Mouse (Mus musculus): ENCODE measurements at regions not wholly inside any gene's neighbourhood (a gene's known extent, or its start where the extent isn't known, plus 50 kb on each side); places are given as distances from the start of the nearest gene placed in this dataset.

DNA sequence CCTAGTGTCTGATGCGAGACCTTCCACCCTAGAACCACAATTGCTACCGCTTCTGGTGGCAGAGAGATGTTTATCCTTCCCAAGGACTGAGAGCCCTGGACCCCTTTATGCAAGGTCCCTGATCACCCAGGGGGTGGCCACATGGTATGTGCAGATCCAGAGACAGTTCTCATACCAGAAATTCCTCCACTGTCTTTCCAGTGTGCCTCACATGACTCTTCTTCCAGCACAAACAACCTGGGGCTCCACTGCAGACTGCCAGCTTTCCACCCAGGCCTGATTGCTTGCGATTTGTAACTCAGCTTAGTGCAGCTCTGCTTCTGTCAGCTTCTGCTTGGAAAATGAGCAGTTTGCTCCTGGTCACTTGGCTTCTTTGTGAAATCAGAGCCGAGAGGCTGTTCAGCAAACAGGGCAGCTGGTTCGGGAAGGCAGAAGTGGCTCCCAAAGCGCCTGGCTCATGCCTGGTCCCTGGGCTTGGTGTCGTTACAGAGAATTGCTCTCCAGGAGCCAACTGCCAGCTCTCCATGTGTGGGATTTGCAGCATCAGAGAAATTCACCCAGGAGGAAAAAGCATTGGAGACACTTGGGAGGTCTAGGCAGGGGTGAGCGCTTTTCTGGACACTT is 174.9 kb upstream of the Lef1 start:
- no peak overlapping the region for H3K27ac ChIP-seq
- H3K4me2 ChIP-seq = no peak overlapping the region
- H3K27me3 ChIP-seq = 0 out of 2 replicates have a peak, but pooled peaks cover 2% of the 10 kb centered on the region
- no peaks in the 10 kb centered on the region for H3K36me3 ChIP-seq (ENCODE audit: poor library complexity, severe bottlenecking)
- ATAC-seq = no peak
- H3K9me3 ChIP-seq (replicated peaks) = no peaks in the 10 kb centered on the region
- WGBS = 70% methylated on average over 8 of the region's 8 CpGs
- no peak overlapping the region for H3K9ac ChIP-seq
- no peak overlapping the region for H3K4me3 ChIP-seq
- no peaks in the 10 kb centered on the region for H3K4me1 ChIP-seq

DNA sequence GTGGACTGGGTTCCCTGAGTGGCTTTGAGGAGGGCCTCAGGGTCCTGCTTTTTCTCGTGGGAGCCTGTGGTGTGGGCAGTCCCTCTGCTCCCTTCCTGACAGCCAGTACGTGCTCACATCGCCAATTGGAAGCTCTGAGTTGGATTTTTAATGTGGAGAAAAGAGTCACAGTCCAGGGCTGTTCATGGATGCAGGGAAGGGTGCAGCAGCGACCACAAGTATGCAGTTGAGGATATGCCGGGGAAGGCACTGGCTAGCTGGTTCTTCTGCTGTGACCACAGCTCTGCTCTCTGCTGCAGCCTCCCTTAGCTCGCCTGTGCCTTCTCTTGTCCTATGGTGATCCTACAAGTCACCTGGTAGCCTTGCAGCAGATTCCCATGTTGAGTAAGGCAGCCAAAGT is 177.5 kb upstream of the Lef1 start:
- H3K36me3 ChIP-seq (ENCODE audit: poor library complexity, severe bottlenecking) = no peaks in the 10 kb centered on the region
- H3K9me3 ChIP-seq (replicated peaks) = no peaks in the 10 kb centered on the region
- no peak overlapping the region for H3K27ac ChIP-seq
- no peak overlapping the region for H3K4me2 ChIP-seq
- no peaks in the 10 kb centered on the region for H3K4me1 ChIP-seq
- ATAC-seq = no peak
- no peak overlapping the region for H3K4me3 ChIP-seq
- H3K9ac ChIP-seq = no peak overlapping the region
- 0 out of 2 replicates have a peak, but pooled peaks cover 2% of the 10 kb centered on the region for H3K27me3 ChIP-seq
- 77% methylated on average over 6 of the region's 6 CpGs for WGBS

DNA sequence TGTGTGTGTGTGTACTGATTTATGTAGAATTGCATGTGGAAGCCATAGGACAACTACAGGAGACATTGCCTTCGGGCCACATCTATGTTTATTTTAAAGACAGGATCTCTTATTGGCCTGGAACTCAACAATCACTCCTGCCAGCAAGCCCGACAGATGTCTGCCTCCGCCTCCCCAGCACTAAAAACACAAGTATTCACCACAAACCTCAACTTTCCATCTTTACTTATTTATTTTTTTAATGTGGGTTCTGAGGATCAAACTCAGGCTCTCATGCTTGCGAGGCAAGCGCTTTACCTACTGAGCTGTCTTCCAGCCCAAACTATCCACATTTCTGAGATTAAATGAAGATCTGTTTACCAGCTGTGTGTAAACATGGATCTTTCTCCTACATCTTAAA is 178.0 kb upstream of the Lef1 start:
- Histone ChIP-seq H3K9ac (no peak overlapping the region), H3K36me3 (ENCODE audit: poor library complexity, severe bottlenecking) (no peaks in the 10 kb centered on the region), H3K9me3 (replicated peaks) (no peaks in the 10 kb centered on the region), H3K27me3 (0 out of 2 replicates have a peak, but pooled peaks cover 2% of the 10 kb centered on the region), H3K4me1 (no peaks in the 10 kb centered on the region), H3K4me3 (no peak overlapping the region), H3K4me2 (no peak overlapping the region), H3K27ac (no peak overlapping the region)
- 95% methylated on average over 5 of the region's 5 CpGs for WGBS
- ATAC-seq = no peak

GRCm38 (mm10) chr3:130925000-130925399 is 185.3 kb upstream of the Lef1 start:
- peaks cover 25% of the 10 kb centered on the region for H3K4me1 ChIP-seq
- no peaks in the 10 kb centered on the region for H3K27me3 ChIP-seq
- H3K36me3 ChIP-seq (ENCODE audit: poor library complexity, severe bottlenecking) = no peaks in the 10 kb centered on the region
- no peaks in the 10 kb centered on the region for H3K9me3 ChIP-seq (replicated peaks)
- ATAC-seq = no peak
- H3K27ac ChIP-seq = no peak overlapping the region
- no peak overlapping the region for H3K9ac ChIP-seq
- no peak overlapping the region for H3K4me3 ChIP-seq
- no peak overlapping the region for H3K4me2 ChIP-seq
- WGBS = 62% methylated on average over 5 of the region's 5 CpGs

GRCm38 (mm10) chr3:130923615-130923958 is 186.7 kb upstream of the Lef1 start:
- no peak overlapping the region for H3K27ac ChIP-seq
- peak overlapping the region; percentile 58 for H3K9ac ChIP-seq
- H3K4me1 ChIP-seq = peaks cover 25% of the 10 kb centered on the region
- H3K36me3 ChIP-seq (ENCODE audit: poor library complexity, severe bottlenecking) = no peaks in the 10 kb centered on the region
- 7% methylated on average over 8 of the region's 8 CpGs for WGBS
- ATAC-seq = peak; percentile 65
- peak overlapping the region; percentile 61 for H3K4me2 ChIP-seq
- H3K27me3 ChIP-seq = no peaks in the 10 kb centered on the region
- peak overlapping the region; percentile 34 for H3K4me3 ChIP-seq
- H3K9me3 ChIP-seq (replicated peaks) = no peaks in the 10 kb centered on the region

DNA sequence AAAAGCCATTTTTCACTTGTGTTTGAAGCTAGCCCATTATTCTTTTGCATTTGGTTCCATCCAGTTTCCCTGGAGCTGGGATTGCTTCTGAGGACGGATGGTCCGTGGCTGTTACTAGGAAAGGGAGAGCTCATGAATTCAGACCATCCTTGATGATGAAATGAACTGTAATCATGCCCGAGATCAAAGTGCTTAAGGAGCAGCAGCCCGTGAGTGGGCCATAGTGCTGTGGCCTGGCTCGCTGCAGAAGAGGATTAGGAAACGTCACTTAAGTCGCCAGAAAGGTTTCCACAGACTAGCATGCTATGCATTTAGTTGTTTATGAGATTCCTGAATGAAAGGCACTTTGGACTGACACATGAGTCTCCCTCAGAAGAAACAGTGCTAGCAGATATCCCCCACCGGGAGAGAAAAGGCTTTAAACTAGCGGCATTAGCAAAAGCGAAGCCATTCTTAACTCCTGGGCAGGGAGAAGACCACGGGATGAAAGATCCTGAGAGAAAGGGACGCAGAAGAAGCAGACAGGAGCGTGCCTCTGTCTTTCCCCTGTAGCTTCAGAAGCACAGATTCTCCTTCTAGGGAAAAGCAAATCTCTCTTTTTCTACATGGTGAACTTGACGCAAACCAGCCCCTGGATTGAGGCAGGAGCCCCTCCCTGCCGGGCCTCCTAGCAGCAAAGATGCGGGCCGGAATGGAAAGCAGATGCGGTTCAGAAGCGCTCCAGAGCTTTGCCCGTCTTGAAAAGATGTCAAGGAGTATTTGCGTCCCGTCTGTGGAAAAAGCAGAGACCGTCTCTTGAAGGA is 187.3 kb upstream of the Lef1 start:
- WGBS = 5% methylated on average over 23 of the region's 23 CpGs
- ATAC-seq = peak; percentile 37; the same call in 1 of the 2 replicates
- Histone ChIP-seq H3K27me3 (no peaks in the 10 kb centered on the region), H3K27ac (no peak overlapping the region), H3K9me3 (replicated peaks) (no peaks in the 10 kb centered on the region), H3K4me3 (peak overlapping the region; percentile 34), H3K4me1 (peaks cover 25% of the 10 kb centered on the region), H3K36me3 (ENCODE audit: poor library complexity, severe bottlenecking) (no peaks in the 10 kb centered on the region), H3K9ac (peak overlapping the region; percentile 58), H3K4me2 (peak overlapping the region; percentile 61)

- H3K36me3 ChIP-seq (ENCODE audit: poor library complexity, severe bottlenecking) = no peaks in the 10 kb centered on the region
- H3K9ac ChIP-seq = 0 out of 2 replicates have a peak overlapping the region, but pooled peaks have one; percentile 16
- WGBS = 46% methylated on average over 9 of the region's 9 CpGs
- no peak overlapping the region for H3K4me2 ChIP-seq
- no peaks in the 10 kb centered on the region for H3K27me3 ChIP-seq
- no peak overlapping the region for H3K4me3 ChIP-seq
- peaks cover 25% of the 10 kb centered on the region for H3K4me1 ChIP-seq
- H3K27ac ChIP-seq = no peak overlapping the region
- 0 out of 2 replicates have a peak, but pooled peaks cover 3% of the 10 kb centered on the region for H3K9me3 ChIP-seq (replicated peaks)
- ATAC-seq = peak; percentile 59; the same call in 1 of the 2 replicates
Observed at GRCm38 (mm10) chr3:130921621-130922245, 188.5 kb upstream of the Lef1 start.

DNA sequence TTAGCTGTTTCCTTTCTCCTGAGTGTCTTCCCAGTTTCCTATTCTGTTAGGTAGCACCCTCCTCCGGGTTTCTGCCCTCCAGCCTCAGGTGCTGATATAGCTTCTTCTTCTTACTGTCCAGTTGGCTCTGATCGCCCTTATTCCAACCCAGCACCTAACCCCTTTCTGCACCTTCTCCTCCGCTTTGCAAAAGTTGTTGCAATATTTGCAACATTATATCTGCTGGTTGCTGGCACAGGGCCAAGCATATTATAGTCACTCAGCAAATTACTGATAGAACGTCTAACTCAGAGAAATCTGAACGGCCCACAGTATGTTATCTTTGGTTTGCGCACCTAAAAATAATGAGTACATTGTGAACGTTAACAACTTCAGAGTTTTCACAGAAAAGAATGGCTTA is 183.6 kb upstream of the Rpl34 start:
- no peak overlapping the region for H3K4me3 ChIP-seq
- H3K4me2 ChIP-seq = no peak overlapping the region
- no peak overlapping the region for H3K27ac ChIP-seq
- no peak for ATAC-seq
- H3K4me1 ChIP-seq = 0 out of 2 replicates have a peak, but pooled peaks cover 10% of the 10 kb centered on the region
- WGBS = 81% methylated on average over 7 of the region's 7 CpGs
- H3K9ac ChIP-seq = no peak overlapping the region
- 0 out of 2 replicates have a peak, but pooled peaks cover 3% of the 10 kb centered on the region for H3K9me3 ChIP-seq (replicated peaks)
- H3K27me3 ChIP-seq = no peaks in the 10 kb centered on the region
- no peaks in the 10 kb centered on the region for H3K36me3 ChIP-seq (ENCODE audit: poor library complexity, severe bottlenecking)

- ATAC-seq = no peak
- H3K4me1 ChIP-seq = peaks cover 3% of the 10 kb centered on the region; the same call in 1 of the 2 replicates
- no peaks in the 10 kb centered on the region for H3K36me3 ChIP-seq (ENCODE audit: poor library complexity, severe bottlenecking)
- H3K4me3 ChIP-seq = no peak overlapping the region
- WGBS = 75% methylated on average over 8 of the region's 8 CpGs
- no peak overlapping the region for H3K27ac ChIP-seq
- no peaks in the 10 kb centered on the region for H3K27me3 ChIP-seq
- H3K9me3 ChIP-seq (replicated peaks) = no peaks in the 10 kb centered on the region
- H3K9ac ChIP-seq = no peak overlapping the region
- no peak overlapping the region for H3K4me2 ChIP-seq
Observed at GRCm38 (mm10) chr3:130905101-130905500, 174.9 kb upstream of the Rpl34 start.

DNA sequence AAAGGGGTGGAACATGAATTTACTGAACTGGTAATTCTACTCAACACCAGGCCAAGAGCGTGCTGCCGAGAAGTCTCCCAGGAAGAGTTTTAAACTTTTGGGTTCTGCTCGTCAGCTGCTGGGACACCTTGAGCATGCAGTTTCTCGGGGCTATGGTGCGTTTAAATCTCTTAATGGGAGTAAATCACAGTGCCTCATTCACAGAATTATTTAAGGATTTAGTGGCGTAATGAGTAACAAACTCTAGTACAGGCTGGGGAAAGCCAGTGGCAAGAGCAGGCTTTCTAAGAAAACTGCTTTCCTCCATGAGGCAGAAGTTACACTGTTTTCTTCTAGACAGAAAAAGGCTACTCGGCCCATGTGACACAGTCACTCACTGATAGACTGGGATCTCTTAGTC is 173.1 kb upstream of the Rpl34 start:
- H3K4me2 ChIP-seq = no peak overlapping the region
- ATAC-seq = no peak
- H3K36me3 ChIP-seq (ENCODE audit: poor library complexity, severe bottlenecking) = no peaks in the 10 kb centered on the region
- H3K4me3 ChIP-seq = no peak overlapping the region
- H3K9ac ChIP-seq = no peak overlapping the region
- H3K27me3 ChIP-seq = no peaks in the 10 kb centered on the region
- H3K4me1 ChIP-seq = peaks cover 5% of the 10 kb centered on the region; the same call in 1 of the 2 replicates
- no peaks in the 10 kb centered on the region for H3K9me3 ChIP-seq (replicated peaks)
- 82% methylated on average over 7 of the region's 7 CpGs for WGBS
- no peak overlapping the region for H3K27ac ChIP-seq

- H3K27me3 ChIP-seq = no peaks in the 10 kb centered on the region
- H3K9ac ChIP-seq = no peak overlapping the region
- H3K9me3 ChIP-seq (replicated peaks) = no peaks in the 10 kb centered on the region
- 91% methylated on average over 7 of the region's 7 CpGs for WGBS
- peaks cover 5% of the 10 kb centered on the region; the same call in 1 of the 2 replicates for H3K4me1 ChIP-seq
- no peaks in the 10 kb centered on the region for H3K36me3 ChIP-seq (ENCODE audit: poor library complexity, severe bottlenecking)
- no peak overlapping the region for H3K4me2 ChIP-seq
- no peak overlapping the region for H3K4me3 ChIP-seq
- ATAC-seq = no peak
- H3K27ac ChIP-seq = no peak overlapping the region
Observed at GRCm38 (mm10) chr3:130902376-130902775, 172.2 kb upstream of the Rpl34 start.

- WGBS = 88% methylated on average over 12 of the region's 12 CpGs
- no peak for ATAC-seq
- H3K9ac ChIP-seq = no peak overlapping the region
Observed at GRCm38 (mm10) chr3:130901343-130901742, 171.1 kb upstream of the Rpl34 start.

More at GRCm38 (mm10) chr3:130901343-130901742, 171.1 kb upstream of the Rpl34 start:
- H3K36me3 ChIP-seq (ENCODE audit: poor library complexity, severe bottlenecking) = no peaks in the 10 kb centered on the region
- no peak overlapping the region for H3K4me2 ChIP-seq
- H3K4me1 ChIP-seq = peaks cover 5% of the 10 kb centered on the region; the same call in 1 of the 2 replicates
- no peak overlapping the region for H3K4me3 ChIP-seq
- H3K27ac ChIP-seq = no peak overlapping the region
- no peaks in the 10 kb centered on the region for H3K9me3 ChIP-seq (replicated peaks)
- no peaks in the 10 kb centered on the region for H3K27me3 ChIP-seq
